Mouse (Mus musculus) CH12F3 (cell line): ENCODE results near the gene Prrc2b.

ENCODE experiments used
- in situ Hi-C: fragments of 300-500 bp; cut with MboI; formaldehyde crosslinking; loops from 2 replicates; pipeline ENCODE4 v1.14.3; 2020; ENCODE audit warnings: low sequenced_read_pairs

Prrc2b gene

DNA sequence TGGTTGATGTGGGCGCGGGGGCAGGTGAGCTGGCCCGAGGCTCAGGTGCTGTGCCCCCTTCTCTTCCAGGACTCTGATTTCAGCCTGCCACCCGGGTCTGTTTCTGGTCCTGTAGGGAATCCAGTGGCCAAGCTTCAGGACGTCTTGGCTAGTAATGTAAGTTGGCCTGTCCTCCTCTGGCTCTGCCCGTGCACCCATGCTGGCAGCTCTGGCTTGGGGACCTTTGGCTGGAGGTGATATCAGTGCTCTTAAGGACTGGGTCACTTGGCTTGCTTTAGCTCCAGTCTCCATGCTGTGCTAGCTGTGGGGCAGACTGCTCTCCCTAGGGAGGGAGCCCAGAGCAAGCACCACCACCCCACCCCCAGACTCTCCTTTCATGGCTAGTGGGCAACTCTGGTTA, 69.1 kb downstream of the Prrc2b start:
- in situ Hi-C loops, result no loop called here

DNA sequence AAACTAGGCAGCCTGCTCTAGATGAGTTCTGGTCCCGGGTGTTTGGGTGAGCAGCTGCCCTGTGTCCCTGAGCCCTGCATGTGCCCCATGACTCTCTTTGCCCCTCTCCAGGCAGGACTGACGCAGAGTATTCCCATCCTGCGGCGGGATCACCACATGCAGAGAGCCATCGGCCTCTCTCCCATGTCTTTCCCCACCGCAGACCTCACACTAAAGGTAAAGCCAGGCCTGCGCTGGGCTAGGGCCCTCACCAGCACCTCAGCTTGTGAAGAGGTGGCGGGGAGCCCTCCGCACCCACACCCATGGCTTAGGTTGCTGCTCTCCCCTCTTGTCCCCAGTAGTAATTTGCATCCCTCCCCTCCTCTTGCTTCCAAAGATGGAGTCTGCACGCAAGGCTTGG, 70.1 kb downstream of the Prrc2b start:
- in situ Hi-C loops, result no loop called here

- in situ Hi-C loops, result no loop called here
Observed at GRCm38 (mm10) chr2:32221577-32221976, 70.7 kb downstream of the Prrc2b start.

DNA sequence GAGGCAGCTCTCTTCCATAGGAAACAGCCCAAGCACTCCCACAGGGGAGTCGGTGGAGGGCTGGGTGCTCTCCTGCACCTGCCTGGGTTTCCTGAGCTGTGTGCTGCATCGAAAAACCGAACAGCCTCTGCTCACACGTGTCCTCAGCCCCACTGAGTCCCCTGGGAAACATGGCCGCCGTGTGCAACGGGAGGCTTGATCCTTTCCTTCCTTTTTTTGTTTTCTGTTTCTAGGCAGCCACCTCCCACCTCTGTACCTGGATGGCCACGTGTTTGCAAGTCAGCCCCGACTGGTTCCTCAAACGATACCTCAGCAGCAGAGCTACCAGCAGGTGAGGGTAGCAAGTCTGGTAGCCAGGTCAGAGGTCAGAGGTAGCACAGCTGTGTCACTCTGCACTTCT, 71.2 kb downstream of the Prrc2b start:
- in situ Hi-C loops, result no loop called here

DNA sequence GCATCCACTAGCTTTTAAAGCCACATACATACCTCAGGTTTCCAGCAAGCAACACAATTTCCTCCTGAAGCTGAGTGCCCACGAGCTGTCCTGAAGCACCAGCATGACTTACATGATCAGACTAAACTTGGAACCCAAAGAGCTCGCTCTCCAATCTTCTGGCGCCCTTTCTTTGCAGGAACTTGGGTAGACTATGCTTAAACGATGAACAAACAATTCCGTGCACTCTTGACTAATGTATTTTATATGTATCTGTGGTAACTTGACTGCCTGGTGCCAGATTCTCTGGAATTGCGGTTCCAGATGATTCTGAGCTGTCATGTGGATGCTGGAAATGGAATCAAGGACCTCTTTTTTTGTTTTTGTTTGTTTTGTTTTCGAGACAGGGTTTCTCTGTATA, 84.6 kb downstream of the Prrc2b start:
- in situ Hi-C loops, result no loop called here

- in situ Hi-C loops, result no loop called here
Observed at GRCm38 (mm10) chr2:32235886-32236759, 85.2 kb downstream of the Prrc2b start, which contains the start of gene Pomt1. Gene Pomt1, plus strand, starts transcription at chr2:32236590.

DNA sequence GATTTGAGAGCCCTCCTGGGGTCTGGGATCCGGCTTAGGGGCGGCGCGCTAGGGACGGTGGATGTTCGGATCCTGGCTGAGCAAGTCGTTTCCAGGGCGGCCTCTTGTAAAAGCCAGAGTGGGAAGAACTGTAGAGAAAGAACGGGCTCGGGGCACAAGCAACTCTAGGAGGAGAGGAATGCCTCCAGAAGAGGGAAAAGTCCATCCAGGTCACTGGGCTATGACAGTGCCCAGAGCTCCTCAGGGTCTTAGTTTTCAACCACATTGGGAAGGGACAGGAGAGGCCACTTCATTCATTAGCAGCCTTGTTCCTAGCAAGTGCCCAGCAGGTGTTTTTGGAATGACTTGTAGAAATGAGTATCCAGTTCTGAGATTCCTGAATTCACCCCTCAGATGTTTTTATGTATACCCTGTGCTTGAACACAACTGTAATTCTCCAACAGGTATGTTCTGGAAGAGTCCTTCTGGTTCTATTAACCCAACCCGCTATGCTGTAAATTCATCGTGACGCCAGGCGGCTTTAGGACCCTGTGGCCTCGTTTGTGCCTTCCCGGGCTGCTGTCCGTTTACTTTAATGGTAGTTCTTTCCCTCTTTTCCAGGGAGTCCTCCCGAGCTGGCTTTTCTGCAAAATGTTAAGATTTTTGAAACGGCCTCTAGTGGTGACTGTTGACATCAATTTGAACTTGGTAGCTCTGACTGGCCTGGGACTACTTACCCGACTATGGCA, 86.0 kb downstream of the Prrc2b start:
- in situ Hi-C loops, result no loop called here

DNA sequence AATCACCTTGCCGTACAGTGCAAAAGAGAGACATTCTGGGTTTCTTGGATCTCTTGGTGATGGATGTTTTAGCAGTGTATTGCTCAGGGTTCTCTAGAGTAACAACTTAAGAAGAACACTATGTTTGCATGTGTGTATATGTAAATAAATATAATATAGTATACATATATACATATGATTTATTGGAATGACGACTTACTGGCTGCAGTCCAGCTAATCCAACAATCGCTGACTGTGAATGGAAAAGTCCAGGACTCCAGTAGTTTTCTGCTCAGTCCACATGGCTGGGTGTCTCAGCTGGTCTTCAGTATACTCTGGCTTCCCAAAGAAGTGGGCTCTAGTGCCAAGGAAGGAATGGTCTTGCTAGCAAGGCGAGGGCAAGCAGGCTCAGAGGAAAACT, 86.7 kb downstream of the Prrc2b start:
- in situ Hi-C loops, result no loop called here

GRCm38 (mm10) chr2:32238708-32239435, 88.0 kb downstream of the Prrc2b start:
- in situ Hi-C loops, result no loop called here

DNA sequence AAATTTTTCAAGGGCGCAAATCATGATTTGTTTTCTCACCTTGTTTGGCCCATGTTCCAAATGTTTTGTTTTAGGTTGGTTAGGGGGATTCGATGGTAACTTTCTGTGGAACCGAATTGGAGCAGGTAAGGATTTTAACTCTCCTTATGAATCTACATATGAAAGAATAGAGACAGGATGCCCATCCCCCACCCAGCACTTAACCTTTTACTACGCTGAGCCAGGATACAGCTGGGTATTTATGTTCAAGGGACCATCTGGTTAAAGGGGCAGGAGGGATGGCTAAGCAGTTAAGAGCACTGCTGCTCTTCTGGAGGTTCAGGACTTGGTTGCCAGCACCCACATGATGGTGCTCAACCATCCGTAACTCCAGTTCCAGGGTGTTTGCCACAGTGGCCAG, 89.7 kb downstream of the Prrc2b start:
- in situ Hi-C loops, result no loop called here

DNA sequence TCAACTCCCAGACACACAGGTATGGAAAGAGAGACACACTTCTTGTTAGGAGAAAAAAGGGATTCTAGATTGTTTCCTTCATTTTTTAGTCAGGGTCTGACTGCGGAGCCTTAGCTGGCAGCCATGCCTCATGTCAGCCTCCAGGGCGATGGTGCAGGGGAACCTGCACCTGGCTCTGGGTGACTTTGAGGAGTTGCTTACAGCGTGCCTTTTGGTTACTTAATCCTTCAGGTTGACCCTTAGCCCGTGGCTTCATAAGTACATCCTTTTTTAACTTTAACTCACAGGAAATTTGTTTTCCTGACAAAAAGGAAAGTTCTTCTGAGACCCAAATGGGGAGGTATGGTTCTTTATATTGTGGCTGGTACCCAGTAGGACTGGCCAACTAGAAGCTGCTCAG, 92.1 kb downstream of the Prrc2b start:
- in situ Hi-C loops, result no loop called here

GRCm38 (mm10) chr2:32246741-32247140, 95.9 kb downstream of the Prrc2b start:
- in situ Hi-C loops, result no loop called here

DNA sequence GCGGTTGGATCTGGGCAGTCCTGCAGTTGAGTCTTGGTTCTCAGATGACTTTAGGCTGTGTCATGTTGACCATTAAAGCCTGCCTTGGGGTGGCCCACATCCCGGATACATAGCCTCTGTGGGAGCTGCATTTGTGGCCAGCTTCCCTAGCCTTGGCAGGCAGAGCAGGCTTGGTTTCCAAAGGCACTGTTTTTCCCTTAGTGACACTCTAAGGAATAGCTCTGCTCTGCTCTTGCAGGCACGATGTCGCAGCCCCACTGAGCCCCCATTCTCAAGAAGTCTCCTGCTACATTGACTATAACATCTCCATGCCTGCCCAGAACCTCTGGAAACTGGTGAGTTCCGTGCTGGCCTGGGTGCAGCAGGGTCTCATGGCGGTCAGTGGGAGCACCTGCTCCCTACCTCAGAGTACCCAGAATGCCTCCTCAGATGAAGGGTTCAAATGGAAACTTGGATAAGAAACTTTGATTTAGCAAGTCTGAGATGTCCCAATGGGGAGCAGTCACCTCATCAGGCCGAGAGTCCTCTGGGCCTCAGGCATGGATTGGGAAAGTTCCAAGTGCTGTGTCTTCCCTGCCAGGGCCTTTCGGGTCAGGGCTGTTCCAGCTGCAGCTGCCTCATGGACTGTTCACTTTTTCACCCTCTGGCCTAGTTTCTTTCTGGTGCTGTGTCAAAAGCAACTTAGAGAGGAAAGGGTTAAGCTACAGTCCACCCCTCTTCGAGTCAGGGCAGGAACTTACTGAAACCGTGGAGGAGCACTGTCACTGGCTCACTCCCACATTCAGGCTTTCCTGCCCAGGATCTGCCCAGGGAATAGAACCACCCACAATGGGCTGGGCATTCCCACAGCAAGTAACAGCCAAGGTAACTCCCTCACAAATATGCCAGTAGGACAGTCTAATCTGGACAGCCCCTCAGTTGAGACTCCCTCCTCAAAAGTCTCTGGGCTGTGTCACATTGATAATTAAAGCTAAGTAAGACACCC, 97.8 kb downstream of the Prrc2b start:
- in situ Hi-C loops, result no loop called here

DNA sequence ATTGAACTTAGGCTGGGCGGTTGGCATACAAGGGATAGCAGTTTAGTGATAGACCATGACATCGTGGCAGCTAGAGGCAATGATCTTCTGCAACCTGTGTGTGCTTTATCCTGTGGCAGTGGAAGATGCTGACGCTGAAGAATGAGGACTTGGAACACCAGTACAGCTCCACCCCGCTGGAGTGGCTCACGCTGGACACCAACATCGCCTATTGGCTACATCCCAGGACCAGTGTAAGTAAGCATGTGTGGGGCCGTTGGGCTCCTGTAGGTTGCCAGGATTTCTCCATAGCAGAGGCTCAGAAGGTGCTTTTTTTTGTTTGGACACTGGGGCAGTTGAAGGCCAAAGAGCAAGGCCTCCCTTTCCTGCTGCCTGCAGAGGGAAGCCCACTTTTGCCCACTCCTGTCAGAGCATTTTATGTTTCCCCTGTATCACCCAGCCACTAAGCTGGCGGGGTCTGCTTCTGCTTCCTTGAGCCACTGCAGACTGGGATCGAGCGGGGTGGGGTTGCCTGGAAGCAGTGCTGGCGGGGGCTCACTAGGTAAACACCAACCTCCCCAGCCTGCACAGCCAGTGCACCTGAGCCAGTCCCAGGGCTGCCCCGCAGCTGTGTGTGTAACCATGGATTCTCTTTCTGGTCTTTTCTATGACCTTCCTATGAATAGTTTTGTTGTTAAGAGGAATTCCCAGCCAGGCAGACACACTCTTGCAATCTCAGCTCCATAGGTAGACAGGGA, 101.1 kb downstream of the Prrc2b start:
- in situ Hi-C loops, result no loop called here

DNA sequence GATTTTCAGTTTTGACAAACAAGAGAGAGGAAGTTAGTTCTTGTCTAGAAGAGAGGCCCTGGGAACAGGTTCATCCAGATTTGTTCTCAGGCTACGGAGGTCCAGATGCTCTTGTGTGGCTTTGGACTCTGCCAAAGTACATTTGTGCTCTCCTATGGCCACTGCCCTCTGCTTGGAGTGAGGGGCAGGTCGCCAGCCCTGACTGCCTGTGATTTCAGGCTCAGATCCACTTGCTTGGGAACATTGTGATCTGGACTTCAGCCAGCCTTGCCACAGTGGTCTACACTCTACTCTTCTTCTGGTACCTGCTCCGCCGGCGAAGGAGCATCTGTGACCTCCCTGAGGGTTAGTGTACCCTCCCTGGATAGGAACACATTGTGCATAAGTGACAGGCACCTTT, 101.8 kb downstream of the Prrc2b start:
- in situ Hi-C loops, result no loop called here

DNA sequence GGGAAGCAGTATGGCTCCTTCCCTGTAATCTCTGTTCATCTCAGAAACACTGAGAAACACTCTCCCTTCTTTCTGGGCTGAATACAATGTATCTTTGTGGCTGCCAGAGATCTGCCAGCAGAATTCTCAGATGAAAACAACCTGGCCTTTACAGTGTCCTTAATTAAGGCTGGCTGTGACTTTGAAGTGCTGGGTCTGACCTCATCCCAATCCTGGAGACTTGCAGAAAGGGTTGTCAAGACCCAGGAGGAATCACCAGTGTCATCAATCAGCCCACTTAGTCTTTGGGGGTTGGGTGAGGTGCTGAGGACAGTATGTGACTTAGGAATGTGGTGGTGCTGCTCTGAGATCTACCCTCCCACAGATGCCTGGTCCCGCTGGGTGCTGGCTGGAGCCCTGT, 102.5 kb downstream of the Prrc2b start:
- in situ Hi-C loops, result no loop called here

- in situ Hi-C loops, result no loop called here
Observed at GRCm38 (mm10) chr2:32254563-32254962, 103.7 kb downstream of the Prrc2b start.

DNA sequence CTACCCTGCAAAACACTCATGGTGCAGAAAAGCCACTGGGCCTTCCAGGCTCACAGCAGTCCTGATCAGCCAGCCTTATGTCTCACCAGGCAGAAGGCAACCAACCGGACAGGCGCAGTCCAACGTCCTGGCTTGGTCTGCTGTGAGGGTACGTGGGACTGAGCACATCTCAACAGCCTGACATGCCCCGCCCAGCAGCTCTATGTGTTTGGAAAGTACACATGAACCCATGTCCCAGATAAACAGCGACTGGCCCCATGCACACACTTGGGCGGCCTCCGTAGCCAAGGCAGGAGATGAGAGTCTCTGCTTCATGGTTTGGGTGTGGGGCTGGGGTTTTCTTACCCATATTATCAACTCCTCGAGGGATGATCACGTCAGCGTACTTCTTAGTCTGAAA, 105.4 kb downstream of the Prrc2b start:
- in situ Hi-C loops, result no loop called here

DNA sequence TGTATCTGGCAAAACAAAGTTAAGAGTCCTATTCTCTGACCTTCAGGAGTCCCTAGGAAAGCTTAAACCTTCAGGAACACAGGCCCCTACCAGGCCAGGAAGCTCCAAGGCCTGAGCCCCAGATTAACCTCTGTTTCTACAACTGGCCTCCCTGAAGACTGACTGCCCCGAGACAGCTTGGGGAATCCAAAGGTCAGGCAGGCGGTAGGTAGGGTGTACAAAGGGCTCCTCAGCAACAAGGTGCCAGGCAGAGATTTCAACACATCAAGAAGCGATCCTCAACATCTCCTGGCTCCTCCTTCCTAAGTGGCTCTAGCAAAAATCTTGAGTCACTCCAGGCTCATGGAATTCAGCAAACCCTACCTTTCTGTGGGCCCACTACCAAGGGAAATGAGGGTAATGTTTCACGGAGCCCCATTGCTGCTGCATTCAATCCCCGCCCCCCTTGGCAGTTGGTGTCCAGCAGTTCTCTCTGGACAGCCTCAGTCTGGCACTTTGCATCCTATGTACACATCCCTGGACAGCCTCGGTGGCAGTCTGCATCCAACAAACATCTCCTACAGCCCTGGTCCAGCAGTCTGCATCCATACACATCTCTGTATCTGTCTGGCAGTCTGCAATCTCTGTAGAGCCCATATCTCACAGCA, 108.1 kb downstream of the Prrc2b start:
- in situ Hi-C loops, result no loop called here
